Mouse (Mus musculus): ENCODE results near the gene Gm12830. TPM values are rescaled to one million over a fixed set of nuclear protein-coding genes. Genes with fewer than 3 reads are reported as not detected.

Gm12830 gene
- polyA plus RNA-seq, 1 experiment from 2014 or later = not detected

DNA sequence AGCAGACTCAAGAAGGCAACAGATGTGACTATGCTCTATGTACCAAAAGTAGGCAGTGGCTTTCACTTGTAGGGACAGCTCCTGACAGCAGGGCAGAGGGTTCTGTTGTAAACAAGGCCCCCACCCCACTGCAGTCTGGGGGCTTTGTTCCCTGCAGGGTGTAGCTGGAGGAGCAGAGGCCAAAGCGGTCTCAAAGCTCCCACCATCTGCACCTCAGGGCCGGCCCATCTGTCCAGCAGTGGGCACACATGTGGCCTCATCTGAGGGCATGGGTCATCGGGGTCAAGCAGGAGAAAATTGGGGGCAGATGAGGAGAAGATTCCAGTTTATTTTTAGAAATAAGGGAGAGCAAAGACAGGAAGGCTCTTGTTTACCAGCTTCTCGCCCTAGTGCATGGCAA, 32.7 kb upstream of the Gm12830 start:
- ATAC-seq (no peak), DNase-seq (ENCODE audit: low spot score) (no peak)
- H3K4me1 ChIP-seq (ENCODE audit: control insufficient read depth, insufficient read depth, low read length) = no peaks in the 10 kb centered on the region
- WGBS = 61% methylated on average over 4 of the region's 4 CpGs
- peaks cover 21% of the 10 kb centered on the region; the same call in 1 of the 2 replicates for H3K27me3 ChIP-seq (replicated peaks; ENCODE audit: control insufficient read depth, insufficient read depth, low read length)
- no peak overlapping the region for H3K9ac ChIP-seq (ENCODE audit: low read length)
- no peaks in the 10 kb centered on the region for H3K36me3 ChIP-seq (ENCODE audit: control insufficient read depth, insufficient read depth, low read length)
- no peak overlapping the region for H3K27ac ChIP-seq (ENCODE audit: low read depth, low read length)
- no peak overlapping the region for H3K4me3 ChIP-seq (ENCODE audit: low read depth, low read length)
- H3K4me2 ChIP-seq (ENCODE audit: low read length) = no peak overlapping the region
- no peaks in the 10 kb centered on the region for H3K9me3 ChIP-seq (replicated peaks; ENCODE audit: control insufficient read depth, low read length)

DNA sequence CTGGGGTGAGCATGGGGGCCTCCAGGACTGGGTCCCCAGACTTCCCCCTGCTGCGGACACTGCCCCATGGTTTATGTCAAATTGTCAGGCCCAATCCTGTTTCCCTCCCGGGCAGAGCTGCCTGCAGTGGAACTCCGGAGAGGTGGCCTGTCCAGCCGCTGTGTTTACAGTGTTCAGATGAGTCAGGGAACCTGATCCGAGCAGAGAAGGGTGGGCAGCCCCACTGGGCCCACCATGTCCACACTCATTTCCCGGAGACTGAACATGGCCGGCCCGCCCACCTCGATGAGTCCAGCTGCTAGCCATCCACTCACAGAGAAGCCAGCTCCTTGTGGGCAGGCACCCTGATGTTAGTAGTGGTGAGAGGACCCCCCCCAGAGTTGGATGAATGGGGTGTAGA, 29.9 kb upstream of the Gm12830 start:
- H3K4me2 ChIP-seq (ENCODE audit: low read length) = no peak overlapping the region
- H3K36me3 ChIP-seq (ENCODE audit: control insufficient read depth, insufficient read depth, low read length) = no peaks in the 10 kb centered on the region
- no peaks in the 10 kb centered on the region for H3K4me1 ChIP-seq (ENCODE audit: control insufficient read depth, insufficient read depth, low read length)
- no peak overlapping the region for H3K9ac ChIP-seq (ENCODE audit: low read length)
- peaks cover 37% of the 10 kb centered on the region; the same call in 1 of the 2 replicates for H3K27me3 ChIP-seq (replicated peaks; ENCODE audit: control insufficient read depth, insufficient read depth, low read length)
- H3K9me3 ChIP-seq (replicated peaks; ENCODE audit: control insufficient read depth, low read length) = no peaks in the 10 kb centered on the region
- WGBS = 84% methylated on average over 9 of the region's 9 CpGs
- ATAC-seq (no peak), DNase-seq (ENCODE audit: low spot score) (no peak)
- no peak overlapping the region for H3K27ac ChIP-seq (ENCODE audit: low read depth, low read length)
- H3K4me3 ChIP-seq (ENCODE audit: low read depth, low read length) = no peak overlapping the region

DNA sequence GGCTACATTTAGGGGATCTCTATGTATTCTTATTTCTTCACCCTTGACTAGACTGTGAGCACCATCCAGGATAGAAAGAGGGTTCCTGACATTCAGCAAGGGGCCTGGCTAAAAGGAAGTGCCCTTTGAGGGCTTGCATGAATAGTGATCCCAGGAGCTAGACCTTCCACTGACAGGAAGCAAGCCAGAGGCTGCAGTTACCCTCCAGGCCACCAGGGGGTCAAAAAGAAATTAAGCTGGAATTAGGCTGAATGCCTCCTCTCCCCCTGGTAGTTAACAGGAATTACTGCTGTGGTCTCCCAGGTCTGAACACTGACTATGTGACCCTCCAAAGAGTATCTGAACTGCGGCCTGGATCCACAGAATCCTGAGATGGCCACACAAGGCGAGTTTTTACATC, 27.7 kb upstream of the Gm12830 start:
- H3K4me1 ChIP-seq (ENCODE audit: control insufficient read depth, insufficient read depth, low read length) = no peaks in the 10 kb centered on the region
- H3K27ac ChIP-seq (ENCODE audit: low read depth, low read length) = no peak overlapping the region
- no peaks in the 10 kb centered on the region for H3K9me3 ChIP-seq (replicated peaks; ENCODE audit: control insufficient read depth, low read length)
- H3K9ac ChIP-seq (ENCODE audit: low read length) = no peak overlapping the region
- no peak for ATAC-seq
- 82% methylated on average over 2 of the region's 2 CpGs for WGBS
- H3K4me3 ChIP-seq (ENCODE audit: low read depth, low read length) = no peak overlapping the region
- H3K36me3 ChIP-seq (ENCODE audit: control insufficient read depth, insufficient read depth, low read length) = no peaks in the 10 kb centered on the region
- H3K4me2 ChIP-seq (ENCODE audit: low read length) = no peak overlapping the region
- DNase-seq (ENCODE audit: low spot score) = no peak
- peaks cover 40% of the 10 kb centered on the region; the same call in 1 of the 2 replicates for H3K27me3 ChIP-seq (replicated peaks; ENCODE audit: control insufficient read depth, insufficient read depth, low read length)

DNA sequence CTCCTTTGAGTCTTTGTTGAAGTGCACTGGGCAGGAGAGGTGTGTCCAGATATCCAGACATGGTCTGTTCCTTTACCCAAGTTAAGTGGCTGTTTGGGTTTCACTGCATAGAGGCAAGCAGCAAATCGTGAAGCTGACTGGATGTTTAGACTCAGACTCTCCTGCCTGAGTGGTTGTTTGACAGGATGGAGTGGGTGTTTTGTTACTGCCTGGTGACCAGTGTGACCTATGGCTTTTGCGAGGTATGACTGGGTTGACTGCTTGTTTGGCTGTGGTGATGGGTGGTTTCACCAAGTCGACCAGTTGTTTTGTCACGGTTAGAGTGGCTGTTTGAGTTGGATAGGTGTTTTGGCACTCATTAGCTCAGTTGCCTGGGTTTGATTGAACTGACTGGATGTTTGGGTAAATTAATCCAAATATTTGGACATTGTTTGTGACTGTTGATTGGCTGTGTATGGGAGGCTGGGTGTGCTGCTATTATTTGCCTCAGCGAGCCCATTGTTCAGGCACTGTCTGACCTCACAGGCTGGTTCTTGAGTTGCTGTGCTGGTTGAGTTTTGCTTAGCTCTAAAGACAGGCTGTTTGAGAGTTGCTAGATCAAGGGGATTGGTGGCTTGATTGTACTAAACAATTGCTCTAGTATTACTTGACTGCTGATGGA, 24.1 kb upstream of the Gm12830 start:
- Histone ChIP-seq H3K27me3 (replicated peaks; ENCODE audit: control insufficient read depth, insufficient read depth, low read length) (peaks cover 59% of the 10 kb centered on the region), H3K4me1 (ENCODE audit: control insufficient read depth, insufficient read depth, low read length) (no peaks in the 10 kb centered on the region), H3K9me3 (replicated peaks; ENCODE audit: control insufficient read depth, low read length) (no peaks in the 10 kb centered on the region), H3K27ac (ENCODE audit: low read depth, low read length) (no peak overlapping the region), H3K9ac (ENCODE audit: low read length) (no peak overlapping the region), H3K36me3 (ENCODE audit: control insufficient read depth, insufficient read depth, low read length) (no peaks in the 10 kb centered on the region), H3K4me3 (ENCODE audit: low read depth, low read length) (no peak overlapping the region), H3K4me2 (ENCODE audit: low read length) (no peak overlapping the region)
- peak; percentile 69; the same call in 1 of the 2 replicates for ATAC-seq
- DNase-seq (ENCODE audit: low spot score) = peak; percentile 51
- WGBS = 15% methylated on average over 5 of the region's 5 CpGs

DNA sequence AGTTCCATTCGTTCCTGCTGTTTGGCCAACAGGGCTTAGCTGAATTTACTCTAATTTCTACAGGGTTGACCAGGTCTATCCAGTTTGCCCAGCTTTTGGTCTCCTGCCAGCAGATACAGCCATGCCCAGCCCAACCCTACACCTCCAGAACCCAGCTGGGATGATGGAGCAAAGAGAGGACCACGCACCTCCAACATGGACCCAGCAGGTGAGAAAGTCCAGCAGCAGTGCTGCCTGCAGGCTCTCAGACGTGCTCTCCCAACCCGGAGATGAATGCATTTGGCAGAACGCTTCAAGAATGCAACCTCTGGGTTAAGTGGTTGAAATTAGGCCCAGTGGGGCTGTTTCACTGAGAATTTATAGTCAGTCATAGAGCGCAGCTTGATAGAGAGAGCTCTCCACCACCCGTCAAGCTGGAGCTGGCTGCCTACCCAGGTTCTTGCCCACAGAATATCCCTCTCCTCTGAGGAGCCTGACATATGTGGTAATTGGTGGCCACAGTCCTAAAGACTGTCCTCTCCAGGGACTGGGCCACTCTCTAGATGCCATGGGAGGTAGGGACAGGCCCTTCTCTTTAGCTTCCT, 23.4 kb upstream of the Gm12830 start:
- 75% methylated on average over 7 of the region's 7 CpGs for WGBS
- Histone ChIP-seq H3K9me3 (replicated peaks; ENCODE audit: control insufficient read depth, low read length) (no peaks in the 10 kb centered on the region), H3K9ac (ENCODE audit: low read length) (no peak overlapping the region), H3K4me3 (ENCODE audit: low read depth, low read length) (no peak overlapping the region), H3K4me2 (ENCODE audit: low read length) (no peak overlapping the region), H3K36me3 (ENCODE audit: control insufficient read depth, insufficient read depth, low read length) (no peaks in the 10 kb centered on the region), H3K27ac (ENCODE audit: low read depth, low read length) (no peak overlapping the region), H3K27me3 (replicated peaks; ENCODE audit: control insufficient read depth, insufficient read depth, low read length) (peaks cover 62% of the 10 kb centered on the region), H3K4me1 (ENCODE audit: control insufficient read depth, insufficient read depth, low read length) (no peaks in the 10 kb centered on the region)
- ATAC-seq = no peak
- DNase-seq (ENCODE audit: low spot score) = no peak

DNA sequence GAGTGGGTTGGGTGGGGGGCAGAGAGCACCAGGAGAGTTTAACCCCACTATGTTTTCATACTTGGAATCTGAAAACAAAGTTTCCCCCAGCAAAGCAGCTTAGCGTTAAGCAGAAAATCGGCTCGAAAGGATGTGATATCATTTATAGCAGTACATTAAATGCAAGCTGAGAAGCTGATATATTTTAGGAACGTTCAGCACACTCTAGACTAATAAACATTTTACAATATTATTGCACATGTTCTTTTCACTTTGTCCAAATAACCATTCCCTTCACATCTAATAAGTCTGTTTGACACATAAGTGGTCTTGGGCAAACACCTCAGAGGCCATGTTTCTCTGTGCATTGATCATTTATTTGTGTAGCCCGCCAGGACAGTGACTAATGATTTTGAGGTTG, 17.4 kb upstream of the Gm12830 start:
- Histone ChIP-seq H3K9ac (ENCODE audit: low read length) (no peak overlapping the region), H3K27me3 (replicated peaks; ENCODE audit: control insufficient read depth, insufficient read depth, low read length) (peaks cover 44% of the 10 kb centered on the region), H3K9me3 (replicated peaks; ENCODE audit: control insufficient read depth, low read length) (no peaks in the 10 kb centered on the region), H3K36me3 (ENCODE audit: control insufficient read depth, insufficient read depth, low read length) (no peaks in the 10 kb centered on the region), H3K4me2 (ENCODE audit: low read length) (no peak overlapping the region), H3K4me3 (ENCODE audit: low read depth, low read length) (no peak overlapping the region), H3K4me1 (ENCODE audit: control insufficient read depth, insufficient read depth, low read length) (no peaks in the 10 kb centered on the region), H3K27ac (ENCODE audit: low read depth, low read length) (no peak overlapping the region)
- 86% methylated on average over 5 of the region's 5 CpGs for WGBS
- DNase-seq (ENCODE audit: low spot score) = no peak
- ATAC-seq = no peak

DNA sequence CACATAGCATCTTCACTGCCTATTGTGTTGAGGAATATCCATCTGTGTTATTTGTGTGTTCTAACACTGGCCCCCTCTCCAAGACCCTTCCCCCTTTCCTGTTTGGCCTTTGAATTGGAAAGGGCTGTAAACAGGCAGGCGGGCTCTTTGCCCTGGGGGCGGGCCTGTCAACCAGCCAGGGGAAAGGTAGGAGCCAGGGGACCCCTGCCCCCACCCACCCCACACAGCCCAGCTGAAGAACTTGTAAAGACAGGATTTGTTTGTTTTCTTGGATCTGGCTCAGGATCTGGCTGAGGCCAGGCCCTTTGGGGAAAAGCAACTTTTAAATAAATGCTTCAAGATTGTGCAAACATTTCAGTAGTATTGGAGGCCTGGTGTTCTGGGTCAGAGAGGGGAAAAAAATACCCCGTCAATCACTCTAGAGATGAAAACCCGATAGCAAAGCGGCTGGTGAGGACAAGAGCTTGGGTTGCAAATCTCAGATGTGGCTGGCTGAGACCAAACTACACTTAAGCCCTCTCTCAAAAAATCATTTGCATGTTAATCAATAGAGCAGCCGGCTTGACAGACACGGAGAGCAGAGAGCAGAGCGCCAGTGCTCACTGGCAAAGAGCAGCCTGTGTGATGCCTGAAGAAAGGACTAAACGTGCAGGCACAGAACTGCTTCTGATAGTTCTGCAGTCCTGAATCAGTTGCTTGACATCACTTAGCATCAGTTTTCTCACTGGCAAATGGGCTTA, 2.4 kb upstream of the Gm12830 start:
- WGBS = 6% methylated on average over 9 of the region's 9 CpGs
- DNase-seq (ENCODE audit: low spot score) = peak; percentile 74
- peaks cover 27% of the 10 kb centered on the region; the same call in 1 of the 2 replicates for H3K27me3 ChIP-seq (replicated peaks; ENCODE audit: control insufficient read depth, insufficient read depth, low read length)
- H3K4me1 ChIP-seq (ENCODE audit: control insufficient read depth, insufficient read depth, low read length) = peaks cover 13% of the 10 kb centered on the region
- H3K27ac ChIP-seq (ENCODE audit: low read depth, low read length) = no peak overlapping the region
- H3K36me3 ChIP-seq (ENCODE audit: control insufficient read depth, insufficient read depth, low read length) = no peaks in the 10 kb centered on the region
- no peaks in the 10 kb centered on the region for H3K9me3 ChIP-seq (replicated peaks; ENCODE audit: control insufficient read depth, low read length)
- no peak overlapping the region for H3K4me2 ChIP-seq (ENCODE audit: low read length)
- H3K9ac ChIP-seq (ENCODE audit: low read length) = no peak overlapping the region
- H3K4me3 ChIP-seq (ENCODE audit: low read depth, low read length) = no peak overlapping the region
- peak; percentile 44 for ATAC-seq

DNA sequence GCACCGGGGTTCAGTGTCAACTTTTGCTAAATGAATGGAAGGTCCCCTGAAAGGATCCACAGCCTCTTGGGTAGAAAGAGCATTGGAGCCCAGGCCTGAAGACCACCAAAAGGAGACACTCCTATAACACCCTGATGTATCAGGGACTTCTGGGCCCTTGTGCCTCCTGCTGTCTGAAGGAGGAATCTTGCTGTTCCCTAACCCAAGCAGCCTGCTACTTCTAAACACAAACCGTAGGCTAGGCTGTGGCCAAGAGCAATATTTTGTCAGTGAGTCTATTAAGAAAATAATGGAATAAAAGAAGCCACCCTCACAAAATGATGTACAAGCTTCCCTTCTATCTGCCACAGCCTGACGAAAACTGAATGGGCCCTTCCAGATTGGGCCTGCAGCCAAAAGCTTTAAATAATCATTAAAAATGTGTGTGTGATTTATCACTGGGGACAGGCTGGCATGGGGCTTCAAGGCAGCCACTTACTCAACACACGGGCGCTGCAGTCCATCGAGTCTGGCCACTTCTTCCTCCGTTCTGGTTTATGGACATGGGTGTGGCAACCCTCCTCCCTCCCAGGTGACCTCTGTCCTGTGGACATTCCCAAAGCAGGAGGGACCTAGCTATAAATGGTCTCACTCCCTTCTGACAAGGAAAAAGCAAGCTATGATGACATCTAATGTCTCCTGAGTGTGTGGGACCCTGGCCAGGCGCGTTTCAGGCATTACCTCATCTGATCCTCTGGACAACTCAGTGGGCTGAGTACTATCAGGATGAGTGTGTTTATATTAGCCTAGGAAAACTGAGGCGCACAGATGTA, 13.5 kb downstream of the Gm12830 start:
- Histone ChIP-seq H3K27ac (ENCODE audit: low read depth, low read length) (no peak overlapping the region), H3K9ac (ENCODE audit: low read length) (no peak overlapping the region), H3K4me3 (ENCODE audit: low read depth, low read length) (no peak overlapping the region), H3K9me3 (replicated peaks; ENCODE audit: control insufficient read depth, low read length) (no peaks in the 10 kb centered on the region), H3K27me3 (replicated peaks; ENCODE audit: control insufficient read depth, insufficient read depth, low read length) (no peaks in the 10 kb centered on the region), H3K4me2 (ENCODE audit: low read length) (no peak overlapping the region), H3K36me3 (ENCODE audit: control insufficient read depth, insufficient read depth, low read length) (no peaks in the 10 kb centered on the region), H3K4me1 (ENCODE audit: control insufficient read depth, insufficient read depth, low read length) (no peaks in the 10 kb centered on the region)
- DNase-seq (ENCODE audit: low spot score) (no peak), ATAC-seq (no peak)
- WGBS = 76% methylated on average over 10 of the region's 10 CpGs
